25 mouse cellular contexts compared by ENCODE assay signal in the genomic region with DNA sequence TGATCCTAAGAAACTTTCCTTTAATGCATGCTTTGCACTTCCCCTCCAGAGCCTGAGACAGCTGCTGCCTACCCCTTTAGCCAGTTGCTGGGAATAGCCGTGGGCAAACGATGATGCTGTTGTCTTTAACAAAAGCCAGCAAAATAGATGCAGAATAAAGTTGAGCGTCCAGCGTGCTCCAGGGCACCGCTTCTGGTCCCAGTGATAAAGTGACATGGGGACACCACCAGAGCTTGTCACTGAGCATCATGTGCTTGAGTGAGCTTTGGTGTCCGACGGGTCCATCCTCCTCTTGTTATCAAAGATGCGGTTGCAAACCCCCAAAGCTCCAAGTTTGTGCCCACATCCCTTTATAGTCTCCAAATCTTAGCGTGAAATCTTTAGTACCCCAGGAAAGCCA. TPM values are rescaled to one million over a fixed set of nuclear protein-coding genes. Genes with fewer than 3 reads are reported as not detected.
DNase-seq lines count a peak whose midpoint lies in the region; ATAC-seq lines count a peak whose summit lies in the region.
"Had no signal": no experiment of that assay in that cellular context is flagged by ENCODE, and none has a peak within 500 bp of the region (broad histone marks: within the 10 kb centered on the region; RNA-seq: fewer than 3 reads in every experiment).

No protein-coding gene starts in this region.

- no peaks in the 10 kb centered on the region for H3K27me3 ChIP-seq in embryonic facial prominence, embryonic 15.5 days
- no peaks in the 10 kb centered on the region for H3K27me3 ChIP-seq in embryonic facial prominence, embryonic 10.5 days (replicated peaks; ENCODE audit: low read depth, poor library complexity, severe bottlenecking)
- 0 out of 2 replicates have a peak, but pooled peaks cover 4% of the 10 kb centered on the region for H3K27me3 ChIP-seq in heart, embryonic 14.5 days (ENCODE audit: control insufficient read depth, insufficient read depth, low read length)
- H3K27me3 ChIP-seq: embryonic facial prominence, embryonic 12.5 days; kidney, embryonic 15.5 days; liver, embryonic 12.5 days; midbrain, embryonic 12.5 days; neural tube, embryonic 12.5 days had no signal

- DNase-seq in embryonic facial prominence, embryonic 10.5 days (ENCODE audit: low spot score) = no peak
- no peak for DNase-seq in heart, postnatal 4 days
- DNase-seq in left cerebral cortex, postnatal 4 days = peak; percentile 32
- no peak for DNase-seq in left cerebral cortex, adult 9 months (ENCODE audit: low spot score in 2 of 2)
- peak; percentile 64 for DNase-seq in retina, postnatal 1 day
- DNase-seq: adrenal gland, postnatal 10 days; kidney, adult 11 months; kidney, postnatal 4 days; lung, adult 18-20 months; lung, postnatal 10 days; thymus, adult 18-20 months; thymus, postnatal 36 days had no signal

- no peaks in the 10 kb centered on the region for H3K9me3 ChIP-seq in embryonic facial prominence, embryonic 15.5 days (replicated peaks)
- H3K9me3 ChIP-seq in embryonic facial prominence, embryonic 10.5 days = no peaks in the 10 kb centered on the region
- no peaks in the 10 kb centered on the region for H3K9me3 ChIP-seq in heart, embryonic 14.5 days (ENCODE audit: control insufficient read depth, low read length)
- H3K9me3 ChIP-seq: embryonic facial prominence, embryonic 12.5 days; kidney, embryonic 15.5 days; liver, embryonic 12.5 days; midbrain, embryonic 12.5 days; neural tube, embryonic 12.5 days had no signal

- WGBS in embryonic facial prominence, embryonic 15.5 days = 86% methylated on average over 9 of the region's 9 CpGs
- 91% methylated on average over 9 of the region's 9 CpGs for WGBS in embryonic facial prominence, embryonic 10.5 days
- WGBS in heart, embryonic 14.5 days = 80% methylated on average over 9 of the region's 9 CpGs

- intact Hi-C loops in left cerebral cortex, postnatal 4 days (cut with DNase I) = no loop called here

- no peak overlapping the region for H3K4me3 ChIP-seq in embryonic facial prominence, embryonic 15.5 days (replicated peaks)
- no peak overlapping the region for H3K4me3 ChIP-seq in embryonic facial prominence, embryonic 10.5 days
- no peak overlapping the region for H3K4me3 ChIP-seq in heart, embryonic 14.5 days (ENCODE audit: control insufficient read depth in 1 of 2, insufficient read depth in 1 of 2, low read depth in 1 of 2, low read length in 2 of 2)
- H3K4me3 ChIP-seq: embryonic facial prominence, embryonic 12.5 days; erythroblast, embryonic 14.5 days; kidney, embryonic 15.5 days; left cerebral cortex, adult 2 months; liver, embryonic 12.5 days; midbrain, embryonic 12.5 days; neural tube, embryonic 12.5 days had no signal

- ATAC-seq in embryonic facial prominence, embryonic 15.5 days (ENCODE audit: insufficient number of reproducible peaks, low FRiP score, low TSS enrichment, low read depth) = no peak
- no peak for ATAC-seq in heart, embryonic 14.5 days (ENCODE audit: insufficient number of reproducible peaks, insufficient read depth, low FRiP score, low read depth)
- ATAC-seq: activated CD4-positive, CD25-positive, alpha-beta regulatory T cell, adult 4 months; liver, embryonic 12.5 days had no signal

- no peak overlapping the region for H3K4me2 ChIP-seq in embryonic facial prominence, embryonic 15.5 days (replicated peaks)
- H3K4me2 ChIP-seq in heart, embryonic 14.5 days (ENCODE audit: low read length) = 0 out of 2 replicates have a peak overlapping the region, but pooled peaks have one; percentile 18
- H3K4me2 ChIP-seq: embryonic facial prominence, embryonic 12.5 days; kidney, embryonic 15.5 days; liver, embryonic 12.5 days; midbrain, embryonic 12.5 days; neural tube, embryonic 12.5 days had no signal

- H3K27ac ChIP-seq in embryonic facial prominence, embryonic 15.5 days (replicated peaks) = 0 out of 2 replicates have a peak overlapping the region, but pooled peaks have one; percentile 39
- H3K27ac ChIP-seq in embryonic facial prominence, embryonic 10.5 days (replicated peaks) = no peak overlapping the region
- no peak overlapping the region for H3K27ac ChIP-seq in heart, embryonic 14.5 days (replicated peaks in 1 of 2; ENCODE audit: control insufficient read depth in 1 of 2, insufficient read depth in 1 of 2, low read depth in 2 of 2, low read length in 2 of 2)
- H3K27ac ChIP-seq: embryonic facial prominence, embryonic 12.5 days; kidney, embryonic 15.5 days; left cerebral cortex, adult 2 months; liver, embryonic 12.5 days; midbrain, embryonic 12.5 days; neural tube, embryonic 12.5 days had no signal

- H3K9ac ChIP-seq in embryonic facial prominence, embryonic 15.5 days = no peak overlapping the region
- H3K9ac ChIP-seq in heart, embryonic 14.5 days (ENCODE audit: low read length) = no peak overlapping the region
- H3K9ac ChIP-seq: embryonic facial prominence, embryonic 12.5 days; forebrain, postnatal 0 days; kidney, embryonic 15.5 days; liver, embryonic 12.5 days; midbrain, embryonic 12.5 days; neural tube, embryonic 12.5 days had no signal

- H3K36me3 ChIP-seq in embryonic facial prominence, embryonic 15.5 days = no peaks in the 10 kb centered on the region
- no peaks in the 10 kb centered on the region for H3K36me3 ChIP-seq in embryonic facial prominence, embryonic 10.5 days (replicated peaks)
- no peaks in the 10 kb centered on the region for H3K36me3 ChIP-seq in heart, embryonic 14.5 days (ENCODE audit: control insufficient read depth, insufficient read depth, low read length)
- H3K36me3 ChIP-seq: embryonic facial prominence, embryonic 12.5 days; kidney, embryonic 15.5 days; liver, embryonic 12.5 days; midbrain, embryonic 12.5 days; neural tube, embryonic 12.5 days had no signal

- H3K4me1 ChIP-seq in embryonic facial prominence, embryonic 15.5 days = no peaks in the 10 kb centered on the region
- no peaks in the 10 kb centered on the region for H3K4me1 ChIP-seq in embryonic facial prominence, embryonic 10.5 days
- peaks cover 5 to 7% of the 10 kb centered on the region in 2 experiments for H3K4me1 ChIP-seq in heart, embryonic 14.5 days (ENCODE audit: control insufficient read depth in 2 of 2, insufficient read depth in 2 of 2, low read length in 2 of 2)
- H3K4me1 ChIP-seq: embryonic facial prominence, embryonic 12.5 days; kidney, embryonic 15.5 days; liver, embryonic 12.5 days; midbrain, embryonic 12.5 days; neural tube, embryonic 12.5 days had no signal

RNA-seq across cellular contexts. Expression of gene Enox1, which starts 18.4 kb away (rescaled TPM):
- 19.7 and 19.8 TPM in 2 replicates for polyA plus RNA-seq in embryonic facial prominence, embryonic 15.5 days (2015; fragmentation: Nextera tagmentation; extraction: Ambion mirVana)
- polyA plus RNA-seq in embryonic facial prominence, embryonic 10.5 days (2016; fragmentation: Nextera tagmentation; extraction: Ambion mirVana) = 8.3 and 9.1 TPM in 2 replicates
- polyA plus RNA-seq in heart, embryonic 14.5 days (2014; fragmentation: Nextera tagmentation; extraction: Ambion mirVana) = 2.0 and 2.2 TPM in 2 replicates
- 1 to 10 TPM; 3.3 to 4.0 TPM for total RNA-seq in heart, postnatal 4 days (2021)
- 10 to 100 TPM; 67.2 to 73.5 TPM for total RNA-seq in left cerebral cortex, postnatal 4 days (2021)
- total RNA-seq: megakaryocyte progenitor cell, adult 5-6 weeks; monocyte, adult 5-6 weeks had no signal
- polyA plus RNA-seq: erythroblast, embryonic 14.5 days had no signal

Comparison
In these comparisons a context has a peak if more than half of its experiments do, and no peak if none do; other contexts are left out.
1. DNase-seq: peak in left cerebral cortex, postnatal 4 days (single experiment) and retina, postnatal 1 day (single experiment); none in embryonic facial prominence, embryonic 10.5 days (single experiment), heart, postnatal 4 days (single experiment) and left cerebral cortex, adult 9 months (0 of 2).